Mouse (Mus musculus) heart, adult 2 months (tissue): ENCODE results near the gene Henmt1.

ENCODE experiments used
- CTCF ChIP-seq: fragments of 200-600 bp; IDR thresholded peaks from 2 replicates; pipeline ENCODE4 v1.8.1; 2022; ENCODE audit warnings: antibody characterized with exemption, mild to moderate bottlenecking, moderate library complexity
- EP300 ChIP-seq: fragments of 200-500 bp; IDR thresholded peaks from 2 replicates; pipeline ENCODE4 v1.6.1; 2011; ENCODE audit warnings: low read depth, low read length, control low read depth; ENCODE audit not compliant: insufficient read depth
- POLR2A ChIP-seq: fragments of 200-500 bp; IDR thresholded peaks from 2 replicates; pipeline ENCODE4 v1.6.1; 2011; ENCODE audit warnings: mild to moderate bottlenecking, low read depth, low read length, control low read depth; ENCODE audit not compliant: insufficient read depth

GRCm38 (mm10) chr3:108917986-108918385 is 21.7 kb upstream of the Henmt1 start:
- TF ChIP-seq CTCF, result no peak
- no peak for TF ChIP-seq POLR2A
- no peak for TF ChIP-seq EP300
